ENCODE assay signal across 8 mouse cellular contexts in genomic region chr12:70347202-70347841, GRCm38 (mm10). TPM values are rescaled to one million over a fixed set of nuclear protein-coding genes. Genes with fewer than 3 reads are reported as not detected.
DNase-seq lines count a peak whose midpoint lies in the region; ATAC-seq lines count a peak whose summit lies in the region.

Trim9 (minus strand) TSS chr12:70347614.

- H3K4me3 ChIP-seq in hindbrain, embryonic 16.5 days (ENCODE audit: low read length), result peak within 1 kb of the TSS; percentile 87

- H3K36me3 ChIP-seq in hindbrain, embryonic 16.5 days (ENCODE audit: control insufficient read depth, insufficient read depth, low read length), result no peaks in the 10 kb centered on the region

- peak within 1 kb of the TSS; percentile 93 for H3K9ac ChIP-seq in hindbrain, embryonic 16.5 days (ENCODE audit: low read depth, low read length)

- peak within 1 kb of the TSS; percentile 98 for H3K27ac ChIP-seq in hindbrain, embryonic 16.5 days (ENCODE audit: low read depth, low read length)

- DNase-seq in ZHBTc4 (ENCODE audit: low read depth, low spot score), result peak; percentile 99
- peak; percentile 96 to 97 for DNase-seq in cerebellum, postnatal 4 days (ENCODE audit: low spot score in 2 of 2)
- peak; percentile 85 for DNase-seq in gastrocnemius, adult 18-20 months (ENCODE audit: low spot score)
- peak; percentile 97 for DNase-seq in left cerebral cortex, adult 11 months (ENCODE audit: low spot score)
- peak; percentile 93 for DNase-seq in lung, postnatal 36 days
- DNase-seq in right cerebral cortex, adult 18-20 months, result peak; percentile 99
- peak; percentile 62 for DNase-seq in urinary bladder, adult 2 months (ENCODE audit: low spot score)

- ATAC-seq in hindbrain, embryonic 16.5 days, result peak; percentile 98

- under 1% methylated on average over 45 of the region's 50 CpGs for WGBS in hindbrain, embryonic 16.5 days

- no peaks in the 10 kb centered on the region for H3K9me3 ChIP-seq in hindbrain, embryonic 16.5 days (ENCODE audit: control insufficient read depth, low read length)

- H3K27me3 ChIP-seq in hindbrain, embryonic 16.5 days (replicated peaks; ENCODE audit: control insufficient read depth, insufficient read depth, low read length), result no peaks in the 10 kb centered on the region

- peaks cover 15% of the 10 kb centered on the region for H3K4me1 ChIP-seq in hindbrain, embryonic 16.5 days (ENCODE audit: control insufficient read depth, insufficient read depth, low read depth, low read length)

- peak within 1 kb of the TSS; percentile 50 for H3K4me2 ChIP-seq in hindbrain, embryonic 16.5 days (ENCODE audit: low read length)

RNA-seq across cellular contexts. Expression of gene Trim9, which starts in this region (rescaled TPM):
- under 1 TPM; 0.05 to 0.09 TPM for total RNA-seq in gastrocnemius, adult 18-20 months (2021)
- 98.0 and 108 TPM in 2 replicates for polyA plus RNA-seq in hindbrain, embryonic 16.5 days (2015; fragmentation: Nextera tagmentation; extraction: Ambion mirVana)
- polyA plus RNA-seq in urinary bladder, adult 2 months (2012; rRNA removed), result 0.06 and 0.10 TPM in 2 replicates

Comparison
In these comparisons a context has a peak if more than half of its experiments do, and no peak if none do; other contexts are left out.
1. Peak in every context shown above with its lines: DNase-seq, ATAC-seq, H3K4me3 ChIP-seq and H3K27ac ChIP-seq.
2. RNA of gene Trim9 (polyA plus RNA-seq): 98.0 to 108 TPM in hindbrain, embryonic 16.5 days; 0.06 to 0.10 TPM in urinary bladder, adult 2 months; every median in the first group is over 10 times any median in the second.
3. Peak in DNase-seq in gastrocnemius, adult 18-20 months; RNA of the gene not detected or under 1 TPM.
4. Peak in DNase-seq in urinary bladder, adult 2 months; RNA of the gene not detected or under 1 TPM.